Mouse (Mus musculus): ENCODE measurements around the gene Pabpc6. TPM values are rescaled to one million over a fixed set of nuclear protein-coding genes. Genes with fewer than 3 reads are reported as not detected.

Gene Pabpc6
- total RNA-seq, 2 experiments from 2014 or later: not detected

Other genes with a start within 250 kb of the Pabpc6 start
- not detected for gene Gm17728, start 247.7 kb downstream of the Pabpc6 start, total RNA-seq (2021)